Mouse (Mus musculus): ENCODE data around the gene Zfp423. TPM values are rescaled to one million over a fixed set of nuclear protein-coding genes. Genes with fewer than 3 reads are reported as not detected.

Gene Zfp423
- polyA plus RNA-seq, 1 experiment = 2.7 TPM

DNA sequence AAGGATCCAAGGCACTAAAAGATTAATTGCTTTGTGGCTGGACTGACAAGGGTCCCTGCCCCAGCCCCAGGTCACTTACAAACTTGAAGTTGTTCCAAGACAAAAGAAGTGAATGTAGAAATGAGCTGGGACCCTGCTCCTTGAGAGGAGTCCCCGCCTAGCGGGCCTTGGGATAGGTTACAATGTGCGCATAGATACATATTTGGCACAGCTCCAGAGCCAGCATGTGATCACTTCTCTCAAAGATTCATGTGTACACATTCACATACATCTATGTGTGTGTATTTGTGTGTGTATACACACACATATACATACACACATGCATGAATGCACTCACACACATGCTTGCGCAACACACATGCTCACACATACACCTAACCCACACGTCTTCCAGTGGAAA lies 241.9 kb downstream of the Zfp423 start:
- Histone ChIP-seq H3K4me1 (replicated peaks; ENCODE audit: control insufficient read depth, insufficient read depth, low read length) (no peaks in the 10 kb centered on the region), H3K4me3 (ENCODE audit: control insufficient read depth, insufficient read depth, low read length) (no peak overlapping the region), H3K27ac (ENCODE audit: control insufficient read depth, insufficient read depth, low read length) (no peak overlapping the region), H3K36me3 (ENCODE audit: control insufficient read depth, insufficient read depth, low read length) (no peaks in the 10 kb centered on the region), H3K27me3 (ENCODE audit: control insufficient read depth, insufficient read depth, low read length) (no peaks in the 10 kb centered on the region)
- WGBS = 94% methylated on average over 5 of the region's 5 CpGs
- TF ChIP-seq POLR2A (IDR thresholded peaks at IDR 0.05; ENCODE audit: control insufficient read depth, extremely low read depth, insufficient read depth, low read length, poor library complexity) (no peak), CTCF (IDR thresholded peaks at IDR 0.05; ENCODE audit: borderline replicate concordance, control insufficient read depth, extremely low read depth, insufficient read depth, low read length, poor library complexity) (no peak)
- DNase-seq = no peak

GRCm38 (mm10) chr8:87716726-87717248 lies 242.6 kb downstream of the Zfp423 start:
- WGBS = 65% methylated on average over 9 of the region's 9 CpGs
- TF ChIP-seq CTCF (IDR thresholded peaks at IDR 0.05; ENCODE audit: borderline replicate concordance, control insufficient read depth, extremely low read depth, insufficient read depth, low read length, poor library complexity) (no peak), POLR2A (IDR thresholded peaks at IDR 0.05; ENCODE audit: control insufficient read depth, extremely low read depth, insufficient read depth, low read length, poor library complexity) (no peak)

GRCm38 (mm10) chr8:87715731-87716682 lies 243.4 kb downstream of the Zfp423 start:
- no peak overlapping the region for H3K27ac ChIP-seq (ENCODE audit: control insufficient read depth, insufficient read depth, low read length)
- peak; percentile 60 for DNase-seq
- peak; percentile 50; the same call in 1 of the 2 replicates for TF ChIP-seq CTCF (IDR thresholded peaks at IDR 0.05; ENCODE audit: borderline replicate concordance, control insufficient read depth, extremely low read depth, insufficient read depth, low read length, poor library complexity)
- TF ChIP-seq POLR2A (IDR thresholded peaks at IDR 0.05; ENCODE audit: control insufficient read depth, extremely low read depth, insufficient read depth, low read length, poor library complexity) = no peak
- no peak overlapping the region for H3K4me3 ChIP-seq (ENCODE audit: control insufficient read depth, insufficient read depth, low read length)
- H3K4me1 ChIP-seq (replicated peaks; ENCODE audit: control insufficient read depth, insufficient read depth, low read length) = no peaks in the 10 kb centered on the region
- 72% methylated on average over 24 of the region's 24 CpGs for WGBS
- no peaks in the 10 kb centered on the region for H3K27me3 ChIP-seq (ENCODE audit: control insufficient read depth, insufficient read depth, low read length)
- no peaks in the 10 kb centered on the region for H3K36me3 ChIP-seq (ENCODE audit: control insufficient read depth, insufficient read depth, low read length)

More at GRCm38 (mm10) chr8:87716726-87717248, 242.6 kb downstream of the Zfp423 start:
- no peak overlapping the region for H3K27ac ChIP-seq (ENCODE audit: control insufficient read depth, insufficient read depth, low read length)
- DNase-seq = no peak
- no peaks in the 10 kb centered on the region for H3K4me1 ChIP-seq (replicated peaks; ENCODE audit: control insufficient read depth, insufficient read depth, low read length)
- no peak overlapping the region for H3K4me3 ChIP-seq (ENCODE audit: control insufficient read depth, insufficient read depth, low read length)
- H3K36me3 ChIP-seq (ENCODE audit: control insufficient read depth, insufficient read depth, low read length) = no peaks in the 10 kb centered on the region
- no peaks in the 10 kb centered on the region for H3K27me3 ChIP-seq (ENCODE audit: control insufficient read depth, insufficient read depth, low read length)

DNA sequence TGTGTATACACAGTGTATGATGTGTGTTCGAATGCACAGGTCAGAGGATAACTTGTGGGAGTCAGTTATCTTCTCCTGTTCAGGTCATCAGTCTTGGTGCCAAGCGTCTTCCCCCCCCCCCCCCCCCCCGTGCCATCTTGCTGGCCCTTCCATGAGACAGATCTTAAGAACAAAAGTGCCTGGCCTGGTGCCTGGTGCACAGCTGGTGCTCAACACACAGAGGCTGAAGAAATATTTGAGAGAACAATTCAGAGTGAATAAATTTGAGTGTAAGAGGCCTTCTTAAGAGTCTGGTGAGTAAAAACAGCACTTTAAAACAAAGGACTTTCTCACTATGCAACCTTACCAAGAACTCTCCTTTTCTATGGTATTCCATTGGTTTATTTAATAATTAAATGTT lies 245.4 kb downstream of the Zfp423 start:
- Histone ChIP-seq H3K27ac (ENCODE audit: control insufficient read depth, insufficient read depth, low read length) (no peak overlapping the region), H3K4me1 (replicated peaks; ENCODE audit: control insufficient read depth, insufficient read depth, low read length) (no peaks in the 10 kb centered on the region), H3K4me3 (ENCODE audit: control insufficient read depth, insufficient read depth, low read length) (no peak overlapping the region), H3K36me3 (ENCODE audit: control insufficient read depth, insufficient read depth, low read length) (no peaks in the 10 kb centered on the region), H3K27me3 (ENCODE audit: control insufficient read depth, insufficient read depth, low read length) (no peaks in the 10 kb centered on the region)
- WGBS = 69% methylated on average over 3 of the region's 3 CpGs
- DNase-seq = no peak
- TF ChIP-seq POLR2A (IDR thresholded peaks at IDR 0.05; ENCODE audit: control insufficient read depth, extremely low read depth, insufficient read depth, low read length, poor library complexity) = no peak

DNA sequence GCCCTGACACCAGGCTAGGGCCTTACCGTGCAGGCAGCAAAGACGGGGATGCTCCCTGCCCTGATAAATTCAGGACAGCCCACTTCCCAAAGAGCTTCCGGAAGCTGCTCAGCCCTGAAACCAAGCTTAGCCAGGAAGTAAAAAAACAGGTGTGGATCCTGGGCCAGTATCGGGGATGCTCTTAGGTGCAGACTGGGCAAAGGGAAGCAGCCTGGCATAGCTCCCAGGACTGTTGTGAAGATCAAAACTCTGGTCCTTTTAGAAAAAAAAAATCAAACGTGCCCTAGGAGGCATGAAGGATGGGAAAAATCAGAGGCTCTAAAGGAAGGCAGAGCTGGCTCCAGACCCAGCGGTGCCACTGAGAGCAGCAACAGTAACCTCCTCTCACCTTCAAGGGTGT lies 247.4 kb downstream of the Zfp423 start:
- 79% methylated on average over 6 of the region's 6 CpGs for WGBS
- H3K27ac ChIP-seq (ENCODE audit: control insufficient read depth, insufficient read depth, low read length) = no peak overlapping the region
- no peaks in the 10 kb centered on the region for H3K27me3 ChIP-seq (ENCODE audit: control insufficient read depth, insufficient read depth, low read length)
- no peak for DNase-seq
- H3K4me1 ChIP-seq (replicated peaks; ENCODE audit: control insufficient read depth, insufficient read depth, low read length) = no peaks in the 10 kb centered on the region
- no peak overlapping the region for H3K4me3 ChIP-seq (ENCODE audit: control insufficient read depth, insufficient read depth, low read length)
- H3K36me3 ChIP-seq (ENCODE audit: control insufficient read depth, insufficient read depth, low read length) = no peaks in the 10 kb centered on the region
- TF ChIP-seq CTCF (IDR thresholded peaks at IDR 0.05; ENCODE audit: borderline replicate concordance, control insufficient read depth, extremely low read depth, insufficient read depth, low read length, poor library complexity) (no peak), POLR2A (IDR thresholded peaks at IDR 0.05; ENCODE audit: control insufficient read depth, extremely low read depth, insufficient read depth, low read length, poor library complexity) (no peak)

DNA sequence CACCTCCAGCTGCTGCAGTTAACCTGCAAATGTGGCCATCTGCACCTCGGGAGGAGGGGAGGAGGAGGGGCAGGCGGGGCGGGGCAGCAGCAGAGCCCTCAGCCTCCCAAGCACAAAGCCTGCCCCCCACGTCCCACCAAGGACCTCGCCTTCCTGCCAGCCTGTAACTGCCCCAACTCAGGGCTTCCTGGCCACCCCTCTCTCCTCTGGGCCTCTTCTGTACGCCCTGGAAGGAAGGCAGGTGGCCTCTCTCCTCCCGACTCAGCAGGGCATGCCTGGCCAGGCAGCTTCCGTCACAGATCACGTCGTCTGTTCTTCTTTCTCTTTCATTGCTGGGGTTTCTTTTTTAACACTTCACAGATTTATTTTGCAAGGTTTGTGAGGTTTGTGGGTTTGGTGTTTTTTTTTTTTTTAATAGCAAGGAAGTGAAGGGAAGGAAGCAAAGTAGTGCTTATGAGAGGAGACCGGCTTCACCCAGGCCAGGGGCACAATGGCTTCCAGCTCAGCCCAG lies 251.2 kb downstream of the Zfp423 start:
- no peaks in the 10 kb centered on the region for H3K36me3 ChIP-seq (ENCODE audit: control insufficient read depth, insufficient read depth, low read length)
- TF ChIP-seq CTCF (IDR thresholded peaks at IDR 0.05; ENCODE audit: borderline replicate concordance, control insufficient read depth, extremely low read depth, insufficient read depth, low read length, poor library complexity) (no peak), POLR2A (IDR thresholded peaks at IDR 0.05; ENCODE audit: control insufficient read depth, extremely low read depth, insufficient read depth, low read length, poor library complexity) (no peak)
- no peaks in the 10 kb centered on the region for H3K27me3 ChIP-seq (ENCODE audit: control insufficient read depth, insufficient read depth, low read length)
- peak; percentile 40 for DNase-seq
- no peak overlapping the region for H3K27ac ChIP-seq (ENCODE audit: control insufficient read depth, insufficient read depth, low read length)
- H3K4me3 ChIP-seq (ENCODE audit: control insufficient read depth, insufficient read depth, low read length) = no peak overlapping the region
- WGBS = 2% methylated on average over 11 of the region's 11 CpGs
- H3K4me1 ChIP-seq (replicated peaks; ENCODE audit: control insufficient read depth, insufficient read depth, low read length) = no peaks in the 10 kb centered on the region
